Mouse (Mus musculus): ENCODE results near the gene Cfap97. TPM values are rescaled to one million over a fixed set of nuclear protein-coding genes. Genes with fewer than 3 reads are reported as not detected.
A peak's percentile ranks its signal among the peaks of the same experiment; 100 is the strongest.

Cfap97 gene
- polyA plus RNA-seq, 1 experiment from 2014 or later, result 18.1 TPM

DNA sequence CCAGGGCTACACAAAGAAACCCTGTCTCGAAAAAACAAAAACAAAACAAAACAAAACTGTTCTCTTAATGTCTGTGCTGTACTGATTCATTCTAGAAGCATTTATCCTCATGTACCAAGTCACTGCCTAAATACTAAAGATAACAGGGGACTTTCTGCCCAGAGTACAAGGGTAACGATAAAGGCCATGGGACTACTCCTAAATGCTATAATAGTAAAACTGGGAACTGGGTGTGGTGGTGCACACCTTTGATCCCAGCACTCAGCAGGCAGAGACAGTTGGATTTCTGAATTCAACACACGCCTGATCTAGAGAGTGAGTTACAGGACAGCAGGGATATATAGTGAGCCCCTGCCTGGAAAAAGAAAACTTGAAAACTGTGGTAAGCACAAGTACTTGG lies 9.9 kb upstream of the Cfap97 start:
- DNase-seq (ENCODE audit: extremely low spot score, low spot score), result no peak
- no peaks in the 10 kb centered on the region for H3K9me3 ChIP-seq
- H3K4me3 ChIP-seq, result no peak overlapping the region
- H3K36me3 ChIP-seq (replicated peaks), result no peaks in the 10 kb centered on the region
- H3K4me1 ChIP-seq, result peaks cover 20% of the 10 kb centered on the region
- no peak overlapping the region for H3K27ac ChIP-seq
- H3K27me3 ChIP-seq (ENCODE audit: poor library complexity, severe bottlenecking), result no peaks in the 10 kb centered on the region
- WGBS, result 89% methylated on average over 3 of the region's 3 CpGs

DNA sequence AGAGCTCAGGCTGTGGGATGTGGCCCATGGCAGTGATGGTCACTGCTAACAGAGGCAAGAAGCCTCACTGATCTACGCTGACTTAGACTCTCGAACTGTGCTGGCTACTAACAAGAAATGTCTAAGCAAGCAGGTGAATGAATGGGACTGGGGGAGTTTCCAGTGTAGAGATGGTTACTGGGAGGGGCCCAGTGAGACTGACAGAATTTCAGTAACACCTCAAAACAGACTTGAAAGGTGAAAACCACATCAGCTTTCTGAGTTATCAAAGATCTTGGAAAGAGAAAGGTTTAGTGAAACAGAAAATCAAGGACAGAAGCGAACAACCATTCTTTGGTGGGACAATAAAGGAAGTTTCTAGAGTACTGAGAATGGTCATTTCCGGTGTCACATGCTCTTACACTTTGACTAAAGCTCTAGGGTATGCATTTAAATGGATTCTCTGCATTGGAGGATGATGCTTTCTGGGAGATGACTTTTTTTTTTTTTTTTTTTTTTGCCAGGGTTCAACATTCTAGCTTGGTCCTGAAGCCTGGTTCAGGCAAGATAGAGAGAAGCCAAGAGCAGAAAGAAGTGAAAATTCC lies 9.0 kb upstream of the Cfap97 start:
- H3K36me3 ChIP-seq (replicated peaks), result no peaks in the 10 kb centered on the region
- no peaks in the 10 kb centered on the region for H3K27me3 ChIP-seq (ENCODE audit: poor library complexity, severe bottlenecking)
- 89% methylated on average over 4 of the region's 4 CpGs for WGBS
- H3K4me1 ChIP-seq, result peaks cover 24% of the 10 kb centered on the region
- no peak overlapping the region for H3K27ac ChIP-seq
- no peaks in the 10 kb centered on the region for H3K9me3 ChIP-seq
- DNase-seq (ENCODE audit: extremely low spot score, low spot score), result no peak
- H3K4me3 ChIP-seq, result no peak overlapping the region

DNA sequence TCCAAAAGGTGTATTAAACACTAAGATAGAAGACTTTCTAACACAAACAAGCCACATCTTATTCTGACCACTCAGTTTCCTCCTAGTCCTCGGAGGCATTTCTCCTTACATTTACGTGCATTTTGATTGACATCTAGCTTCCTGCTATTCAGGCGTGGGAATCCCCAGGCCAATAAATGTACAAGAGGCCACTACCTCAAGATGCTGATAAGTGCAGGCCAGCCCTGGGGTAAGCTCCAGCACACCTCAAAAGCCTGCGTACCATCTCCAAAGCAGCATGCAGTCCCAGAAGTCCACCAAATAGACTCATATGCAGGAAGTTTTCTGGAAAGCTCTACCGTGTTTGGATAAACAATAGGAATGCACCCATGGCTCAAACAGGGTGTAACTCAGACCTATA lies 8.1 kb upstream of the Cfap97 start:
- H3K27me3 ChIP-seq (ENCODE audit: poor library complexity, severe bottlenecking), result no peaks in the 10 kb centered on the region
- WGBS, result 71% methylated on average over 5 of the region's 5 CpGs
- DNase-seq (ENCODE audit: extremely low spot score, low spot score), result no peak
- H3K4me1 ChIP-seq, result peaks cover 24% of the 10 kb centered on the region
- H3K36me3 ChIP-seq (replicated peaks), result no peaks in the 10 kb centered on the region
- H3K27ac ChIP-seq, result no peak overlapping the region
- H3K9me3 ChIP-seq, result no peaks in the 10 kb centered on the region
- no peak overlapping the region for H3K4me3 ChIP-seq

DNA sequence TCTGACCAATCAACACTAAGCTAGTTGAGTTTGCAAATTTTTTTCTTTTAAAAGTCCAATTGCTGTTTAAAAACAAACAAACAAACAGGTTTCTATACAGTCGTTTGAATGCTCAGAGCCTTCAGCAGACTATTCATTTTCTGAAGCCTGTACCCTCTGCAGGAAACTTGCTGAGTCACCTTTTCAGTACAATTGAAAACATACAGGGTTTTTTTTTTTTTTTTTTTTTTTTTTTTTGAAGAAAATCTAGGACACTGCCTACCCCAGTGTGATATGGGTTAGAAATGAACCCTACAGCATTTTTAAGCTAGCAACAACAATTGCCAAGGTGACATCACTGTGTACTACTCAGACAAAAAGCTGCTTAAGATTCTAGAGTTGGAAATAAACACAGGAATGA lies 7.6 kb upstream of the Cfap97 start:
- no peak for DNase-seq (ENCODE audit: extremely low spot score, low spot score)
- Histone ChIP-seq H3K4me3 (no peak overlapping the region), H3K4me1 (peaks cover 24% of the 10 kb centered on the region), H3K9me3 (no peaks in the 10 kb centered on the region), H3K27ac (no peak overlapping the region), H3K27me3 (ENCODE audit: poor library complexity, severe bottlenecking) (no peaks in the 10 kb centered on the region), H3K36me3 (replicated peaks) (no peaks in the 10 kb centered on the region)
- WGBS, result 61% methylated on average over 1 of the region's 1 CpGs

DNA sequence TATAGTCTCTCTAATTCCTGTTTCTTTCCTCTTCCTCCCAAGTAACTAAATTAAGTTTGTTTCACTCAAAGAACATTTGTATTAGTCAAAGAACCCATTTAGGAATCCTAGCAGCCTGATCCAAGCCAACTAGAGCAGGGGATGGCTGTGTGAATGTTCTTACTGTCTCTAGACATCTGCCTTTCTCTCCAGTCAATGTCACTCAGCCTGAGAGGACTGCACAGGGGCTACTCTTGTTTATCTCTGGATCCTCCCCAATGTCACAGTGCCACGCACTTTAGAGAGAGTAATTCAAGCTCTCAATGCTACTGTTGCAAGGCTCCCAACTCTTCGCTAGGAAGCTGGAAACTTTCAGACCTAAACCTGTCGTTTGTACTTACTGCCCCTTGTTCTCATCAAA lies 5.4 kb upstream of the Cfap97 start:
- no peak for DNase-seq (ENCODE audit: extremely low spot score, low spot score)
- Histone ChIP-seq H3K4me3 (no peak overlapping the region), H3K27me3 (ENCODE audit: poor library complexity, severe bottlenecking) (peaks cover 16% of the 10 kb centered on the region), H3K4me1 (peaks cover 26% of the 10 kb centered on the region), H3K9me3 (no peaks in the 10 kb centered on the region), H3K27ac (no peak overlapping the region), H3K36me3 (replicated peaks) (no peaks in the 10 kb centered on the region)
- 56% methylated on average over 3 of the region's 3 CpGs for WGBS

DNA sequence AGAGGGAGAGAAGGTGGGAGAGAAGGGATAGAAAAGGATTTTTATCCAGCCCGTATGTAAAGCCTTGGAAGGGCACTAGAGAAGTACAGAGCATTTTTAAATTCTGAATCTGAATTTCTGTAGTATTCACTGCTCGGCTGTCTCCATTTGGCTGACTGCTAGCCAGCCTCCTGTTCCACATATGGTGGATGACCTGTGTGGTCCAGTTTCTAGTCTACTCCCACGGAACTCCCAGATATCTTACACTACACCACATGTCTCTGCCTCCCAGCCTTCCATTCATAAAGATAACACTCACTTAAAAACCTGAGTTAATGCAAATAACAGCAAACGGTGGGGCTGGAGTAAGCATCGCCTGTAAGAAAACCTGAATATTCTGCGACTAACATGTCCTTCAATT lies 2.3 kb upstream of the Cfap97 start:
- Histone ChIP-seq H3K4me1 (peaks cover 32% of the 10 kb centered on the region), H3K27ac (no peak overlapping the region), H3K9me3 (no peaks in the 10 kb centered on the region), H3K4me3 (no peak overlapping the region), H3K36me3 (replicated peaks) (no peaks in the 10 kb centered on the region), H3K27me3 (ENCODE audit: poor library complexity, severe bottlenecking) (peaks cover 36% of the 10 kb centered on the region)
- no peak for DNase-seq (ENCODE audit: extremely low spot score, low spot score)
- 90% methylated on average over 6 of the region's 6 CpGs for WGBS

DNA sequence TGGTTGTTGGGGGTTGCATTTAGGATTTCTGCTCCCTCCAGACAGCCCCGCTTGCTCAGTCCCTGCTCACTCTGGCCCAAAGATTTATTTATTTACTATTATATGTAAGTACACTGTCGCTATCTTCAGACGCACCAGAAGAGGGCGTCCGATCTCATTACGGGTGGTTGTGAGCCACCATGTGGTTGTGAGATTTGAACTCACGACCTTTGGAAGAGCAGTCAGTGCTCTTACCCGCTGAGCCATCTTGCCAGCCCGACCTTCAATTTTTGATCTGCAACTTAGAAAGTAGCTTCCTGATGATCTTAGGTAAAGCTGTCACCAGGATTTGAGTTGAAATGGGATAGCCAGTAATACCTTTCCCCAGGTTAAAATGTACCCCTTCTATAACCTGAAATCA lies 1.8 kb upstream of the Cfap97 start:
- Histone ChIP-seq H3K9me3 (no peaks in the 10 kb centered on the region), H3K4me1 (peaks cover 27% of the 10 kb centered on the region), H3K27me3 (ENCODE audit: poor library complexity, severe bottlenecking) (peaks cover 41% of the 10 kb centered on the region), H3K27ac (no peak overlapping the region), H3K4me3 (no peak overlapping the region), H3K36me3 (replicated peaks) (no peaks in the 10 kb centered on the region)
- WGBS, result 78% methylated on average over 9 of the region's 9 CpGs
- DNase-seq (ENCODE audit: extremely low spot score, low spot score), result no peak

DNA sequence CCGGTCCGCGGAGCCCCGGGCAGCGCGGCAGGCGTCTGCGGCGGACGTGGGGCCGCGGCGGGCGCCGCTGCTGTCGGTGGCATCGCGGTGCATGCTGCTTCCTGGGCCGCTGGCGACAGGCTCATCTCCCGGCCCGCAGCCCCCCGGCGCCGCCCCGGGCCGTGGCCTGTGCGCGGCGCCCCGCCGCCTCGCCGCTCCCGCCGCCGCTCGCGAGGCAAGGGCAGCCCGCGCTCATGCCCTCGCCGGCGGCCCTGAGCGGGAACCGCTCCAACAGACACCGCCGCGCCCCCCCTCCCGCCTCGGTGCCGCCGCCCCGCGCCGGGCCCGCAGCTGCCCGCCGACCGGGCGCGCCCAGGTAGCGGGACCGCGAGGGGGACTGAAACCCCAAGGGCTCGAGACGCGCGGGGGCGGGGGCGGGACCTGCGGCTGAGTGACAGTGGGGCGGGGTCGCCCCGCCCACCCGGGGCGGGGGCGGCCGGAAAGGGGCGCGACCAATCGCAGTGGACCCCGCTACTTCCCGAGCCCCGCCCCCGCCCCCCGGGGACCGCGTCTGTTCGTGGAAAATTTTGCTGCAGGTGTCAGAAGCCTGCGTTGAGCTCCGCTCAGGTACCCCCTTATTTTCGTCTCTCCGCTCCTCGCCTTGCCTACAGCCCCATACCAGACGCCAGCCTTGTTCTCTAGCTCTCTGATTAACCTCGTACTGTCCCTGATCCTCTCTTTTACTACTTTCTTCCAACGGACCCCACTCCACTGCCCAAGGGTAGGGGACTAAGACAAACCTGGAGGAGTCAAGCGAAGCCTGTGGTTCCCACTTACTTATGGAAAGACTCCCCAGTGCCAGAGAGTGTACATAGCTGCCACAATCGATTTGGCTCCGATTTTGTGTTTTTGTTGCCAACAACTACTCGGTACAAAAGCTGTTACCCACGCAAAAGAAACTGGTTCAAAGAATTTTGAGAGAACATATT lies 777 bp downstream of the Cfap97 start, which contains the start of gene Snx25:
Snx25 (minus strand) TSS at position 96 of the 968 bp plus-strand sequence.
- peak within 1 kb of the TSS; percentile 85 for H3K27ac ChIP-seq
- no peaks in the 10 kb centered on the region for H3K36me3 ChIP-seq (replicated peaks)
- WGBS, result 3% methylated on average over 87 of the region's 103 CpGs
- H3K27me3 ChIP-seq (ENCODE audit: poor library complexity, severe bottlenecking), result peaks cover 47% of the 10 kb centered on the region
- H3K4me3 ChIP-seq, result peak within 1 kb of the TSS; percentile 83
- H3K9me3 ChIP-seq, result no peaks in the 10 kb centered on the region
- peak; percentile 82 for DNase-seq (ENCODE audit: extremely low spot score, low spot score)
- H3K4me1 ChIP-seq, result peaks cover 18% of the 10 kb centered on the region

DNA sequence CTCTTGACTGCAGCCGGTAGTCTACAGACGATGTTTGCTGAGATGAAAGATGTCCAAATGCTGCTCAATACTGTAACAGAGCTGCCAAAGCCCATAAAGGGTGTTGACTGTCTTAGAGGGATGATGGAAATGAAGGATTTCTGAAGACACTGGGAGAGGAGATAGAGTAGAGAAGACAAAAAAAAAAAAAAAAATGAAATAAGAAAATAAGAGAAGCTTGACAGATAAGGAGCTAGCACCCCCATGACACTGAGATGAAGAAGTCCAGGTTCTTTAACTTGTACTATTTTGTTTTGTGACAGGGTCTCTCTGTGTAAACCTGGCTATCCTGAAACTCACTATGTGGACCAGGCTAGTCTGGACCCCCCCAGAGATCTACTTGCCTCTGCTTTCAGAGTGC lies 1.5 kb downstream of the Cfap97 start:
- H3K36me3 ChIP-seq (replicated peaks), result no peaks in the 10 kb centered on the region
- H3K27ac ChIP-seq, result no peak overlapping the region
- DNase-seq (ENCODE audit: extremely low spot score, low spot score), result no peak
- peaks cover 18% of the 10 kb centered on the region for H3K4me1 ChIP-seq
- 30% methylated on average over 2 of the region's 2 CpGs for WGBS
- peak overlapping the region; percentile 83 for H3K4me3 ChIP-seq
- no peaks in the 10 kb centered on the region for H3K9me3 ChIP-seq
- H3K27me3 ChIP-seq (ENCODE audit: poor library complexity, severe bottlenecking), result peaks cover 47% of the 10 kb centered on the region

DNA sequence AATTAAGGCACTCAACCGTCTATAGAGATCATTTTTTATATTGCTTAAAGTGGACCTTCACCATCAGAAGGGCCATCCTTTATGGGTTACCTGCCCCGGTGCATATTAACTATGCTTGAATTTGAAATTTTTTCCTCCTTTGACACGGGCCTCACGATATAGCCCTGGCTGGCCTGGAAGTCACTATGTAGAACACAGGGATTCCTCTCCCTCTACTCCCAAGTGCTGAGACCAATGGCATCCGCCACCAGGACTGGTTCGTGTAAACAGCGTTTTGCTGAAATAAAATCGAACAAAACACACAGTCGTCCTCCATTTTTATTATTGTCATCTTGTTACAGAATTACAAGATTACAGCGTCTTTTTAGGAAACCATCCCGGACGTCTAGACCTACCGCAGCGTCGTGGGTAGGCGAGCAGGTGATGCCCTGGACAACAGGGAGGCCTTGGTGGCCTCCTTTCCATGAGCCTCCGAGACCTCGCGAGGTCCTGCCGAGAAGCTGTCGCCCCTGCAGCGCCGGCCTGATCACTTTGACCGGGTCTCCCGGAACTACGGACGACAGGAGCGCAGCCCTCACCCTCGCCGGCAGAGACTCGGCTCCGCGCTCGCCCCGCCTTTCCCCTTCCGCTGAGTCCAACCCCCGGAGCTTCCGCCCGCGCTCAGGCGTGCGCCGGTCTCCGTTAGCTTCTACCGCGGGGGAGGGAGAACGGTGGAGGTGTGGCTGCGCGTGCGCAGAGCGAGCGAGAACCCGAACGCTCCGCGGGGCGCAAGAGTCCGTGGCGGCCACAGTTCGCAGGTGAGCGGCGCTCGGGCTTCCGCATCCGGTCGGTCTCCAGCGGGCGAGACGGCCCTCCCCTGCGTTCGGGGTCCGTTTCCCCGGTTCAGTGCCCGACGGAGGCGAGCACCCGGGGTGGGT lies 11.6 kb downstream of the Cfap97 start:
- WGBS, result 3% methylated on average over 71 of the region's 77 CpGs
- peak overlapping the region; percentile 76 for H3K4me3 ChIP-seq
- H3K4me1 ChIP-seq, result peaks cover 22% of the 10 kb centered on the region
- H3K9me3 ChIP-seq, result peaks cover 5% of the 10 kb centered on the region; the same call in 1 of the 2 replicates
- no peaks in the 10 kb centered on the region for H3K36me3 ChIP-seq (replicated peaks)
- H3K27ac ChIP-seq, result peak overlapping the region; percentile 95
- H3K27me3 ChIP-seq (ENCODE audit: poor library complexity, severe bottlenecking), result no peaks in the 10 kb centered on the region
- peak; percentile 94 for DNase-seq (ENCODE audit: extremely low spot score, low spot score)

DNA sequence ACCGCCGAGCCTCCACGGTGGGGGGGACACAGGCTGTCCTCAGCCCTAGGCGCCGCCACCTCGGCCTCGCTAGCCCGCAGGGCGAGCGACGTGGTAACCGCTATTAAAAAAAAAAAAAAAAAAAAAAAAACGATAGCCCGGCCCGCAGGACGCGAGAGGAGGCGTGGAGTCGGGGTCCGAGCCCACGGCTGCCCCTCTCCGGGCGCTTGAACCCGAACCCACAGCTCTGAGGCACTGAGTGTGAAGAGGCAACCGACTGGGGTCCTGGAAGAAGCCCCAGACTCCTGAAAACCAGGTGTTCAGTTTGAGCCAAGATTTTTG lies 12.3 kb downstream of the Cfap97 start:
- Histone ChIP-seq H3K27me3 (ENCODE audit: poor library complexity, severe bottlenecking) (no peaks in the 10 kb centered on the region), H3K4me1 (peaks cover 22% of the 10 kb centered on the region), H3K36me3 (replicated peaks) (no peaks in the 10 kb centered on the region), H3K27ac (peak overlapping the region; percentile 95), H3K9me3 (peaks cover 1% of the 10 kb centered on the region; the same call in 1 of the 2 replicates), H3K4me3 (peak overlapping the region; percentile 76)
- under 1% methylated on average over 25 of the region's 25 CpGs for WGBS
- DNase-seq (ENCODE audit: extremely low spot score, low spot score), result no peak

DNA sequence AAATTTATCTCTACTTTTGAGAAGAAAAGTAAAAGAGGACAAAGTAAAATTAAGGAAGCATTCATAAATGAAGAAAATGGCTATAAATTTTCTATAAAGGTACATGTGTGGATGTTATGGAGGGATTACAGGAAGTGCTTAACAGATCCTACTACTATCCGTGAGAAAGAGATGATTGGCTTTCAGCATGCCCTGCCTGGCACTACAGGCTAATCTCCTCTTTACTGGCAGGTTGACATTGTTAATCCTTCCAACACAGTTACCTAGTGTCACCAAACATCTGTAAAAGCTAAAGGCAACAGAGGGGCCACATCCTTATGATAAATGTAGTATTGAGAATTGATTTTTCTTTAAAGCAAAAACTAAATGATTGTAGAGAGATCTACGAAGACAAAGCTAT lies 22.1 kb downstream of the Cfap97 start:
- peaks cover 34% of the 10 kb centered on the region for H3K36me3 ChIP-seq (replicated peaks)
- H3K27ac ChIP-seq, result no peak overlapping the region
- no peaks in the 10 kb centered on the region for H3K27me3 ChIP-seq (ENCODE audit: poor library complexity, severe bottlenecking)
- H3K9me3 ChIP-seq, result no peaks in the 10 kb centered on the region
- H3K4me3 ChIP-seq, result no peak overlapping the region
- H3K4me1 ChIP-seq, result no peaks in the 10 kb centered on the region
- 84% methylated on average over 2 of the region's 2 CpGs for WGBS
- DNase-seq (ENCODE audit: extremely low spot score, low spot score), result no peak

All from forebrain, embryonic 10.5 days (tissue).